Mouse (Mus musculus) lung, adult 18-20 months (tissue): ENCODE results near the gene L3mbtl4.

Experiments
- DNase-seq, 2 experiments: peaks; one replicate each; pipeline ENCODE4 v3.0.0; 2022; ENCODE audit warnings: mixed read lengths in 2 of 2

Gene L3mbtl4

DNA sequence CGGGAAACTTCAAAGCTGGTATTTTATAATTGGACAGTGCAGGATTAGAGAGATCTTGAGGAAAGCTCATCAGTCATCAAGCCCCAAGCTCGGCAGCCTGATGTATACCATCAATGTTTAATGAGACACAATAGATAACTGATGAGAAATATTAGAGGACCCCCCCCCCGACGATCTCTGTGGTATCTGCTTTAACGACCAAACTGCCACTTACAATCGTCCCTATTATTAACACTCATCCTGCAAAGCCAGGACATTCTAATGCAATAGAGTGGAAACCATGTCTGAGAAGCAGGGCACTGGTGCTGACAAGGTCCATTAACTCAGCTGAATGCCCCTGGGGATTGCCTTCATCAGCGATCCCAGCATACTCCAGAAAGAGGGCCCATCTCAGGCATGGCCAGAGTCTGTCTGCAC, 398.5 kb downstream of the L3mbtl4 start:
- no peak for DNase-seq

DNA sequence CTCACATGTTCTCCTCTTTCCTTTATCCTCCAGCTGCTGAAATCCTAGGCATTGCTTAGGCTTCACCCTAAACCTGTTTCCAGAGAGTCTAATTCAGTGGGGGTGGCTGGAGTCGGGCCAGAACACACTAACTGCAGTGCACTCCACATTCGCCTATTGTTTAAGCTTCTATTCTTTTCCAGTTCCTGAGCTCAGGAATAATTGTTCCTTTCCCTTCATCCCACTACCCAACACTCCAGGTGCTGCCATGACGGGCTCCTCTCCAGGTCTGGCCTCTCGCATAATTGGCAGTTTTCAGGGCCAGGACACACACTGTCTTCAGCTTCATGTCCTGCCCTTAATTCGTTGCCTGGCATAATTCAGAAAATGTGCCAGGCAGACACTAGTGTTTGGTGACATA, 437.1 kb downstream of the L3mbtl4 start:
- DNase-seq: no peak

DNA sequence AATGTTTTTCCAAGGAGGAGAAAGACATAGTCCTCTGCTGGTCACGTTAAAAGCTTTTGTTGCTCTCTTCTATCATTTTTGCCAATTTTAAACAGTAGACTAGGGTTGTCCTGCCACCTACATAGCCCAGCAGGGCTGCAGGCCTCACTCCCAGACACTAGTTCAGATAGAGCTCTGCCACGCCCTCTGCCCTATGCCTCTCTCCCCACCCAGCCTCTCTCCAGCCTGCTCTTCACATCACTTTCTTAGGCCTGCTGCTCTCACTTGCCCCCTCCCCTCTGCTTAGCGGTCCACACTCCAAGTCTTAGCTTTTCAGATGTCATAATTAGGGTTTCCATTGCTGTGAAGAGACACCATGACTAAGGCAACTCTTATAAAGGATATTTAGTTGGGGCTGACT, 437.8 kb downstream of the L3mbtl4 start:
- no peak for DNase-seq

DNA sequence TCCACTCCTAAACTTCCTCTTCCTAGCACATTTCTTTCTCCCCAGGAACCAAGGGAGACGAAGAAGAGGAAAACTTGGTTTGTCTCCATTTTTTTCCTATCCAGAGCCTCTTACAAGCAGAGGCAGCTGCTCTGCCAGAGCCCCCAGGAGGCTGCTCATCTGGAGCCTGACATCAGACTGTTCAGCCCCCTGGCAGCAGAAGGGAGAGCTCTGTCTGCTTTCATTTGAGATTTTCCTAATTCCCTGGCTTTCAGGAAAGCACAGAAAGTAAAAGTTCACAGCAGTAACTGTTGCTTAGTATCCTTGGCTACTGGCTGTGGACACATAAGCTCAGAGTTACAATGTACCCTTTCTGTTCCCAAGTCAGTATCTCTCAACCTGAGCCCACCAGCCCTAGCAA, 474.7 kb downstream of the L3mbtl4 start:
- no peak for DNase-seq

DNA sequence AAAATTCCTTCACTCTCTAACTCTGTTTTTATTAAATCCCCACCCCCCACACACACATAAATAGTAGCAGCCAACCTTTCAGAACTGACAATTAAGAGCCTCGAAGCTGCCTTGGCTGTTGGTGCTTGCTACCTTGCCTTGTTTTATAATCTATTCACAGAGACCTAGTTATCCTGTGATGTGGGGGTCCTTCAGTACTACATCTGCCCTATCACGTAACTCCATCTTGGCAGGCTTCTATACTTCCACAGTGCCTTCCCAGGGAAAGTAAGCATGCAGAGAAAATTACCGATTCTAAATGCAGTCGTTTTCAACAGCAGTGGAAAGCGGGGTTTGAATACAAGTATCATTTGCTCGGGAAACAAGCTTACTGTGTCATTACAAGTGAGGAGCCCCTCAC, 476.9 kb downstream of the L3mbtl4 start:
- DNase-seq: no peak

DNA sequence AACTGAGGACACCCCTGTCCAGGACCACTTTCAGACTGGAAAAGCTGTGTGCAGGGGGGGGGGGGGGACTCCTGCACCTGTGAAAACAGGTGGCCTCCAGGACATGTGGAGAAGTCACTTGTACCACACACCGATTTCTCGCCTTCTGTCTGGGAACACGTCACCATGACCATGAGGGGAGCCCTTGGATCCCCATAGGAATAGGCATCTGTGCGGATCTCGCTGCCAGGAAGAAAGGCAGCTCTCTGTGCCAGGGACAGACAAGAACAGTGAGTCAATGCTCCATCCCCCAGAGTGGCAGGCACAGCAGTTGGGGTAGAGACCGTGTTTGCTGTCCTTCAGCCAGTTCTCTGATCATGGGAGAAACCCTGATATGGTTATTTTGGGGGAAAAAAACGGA, 479.5 kb downstream of the L3mbtl4 start:
- no peak for DNase-seq

DNA sequence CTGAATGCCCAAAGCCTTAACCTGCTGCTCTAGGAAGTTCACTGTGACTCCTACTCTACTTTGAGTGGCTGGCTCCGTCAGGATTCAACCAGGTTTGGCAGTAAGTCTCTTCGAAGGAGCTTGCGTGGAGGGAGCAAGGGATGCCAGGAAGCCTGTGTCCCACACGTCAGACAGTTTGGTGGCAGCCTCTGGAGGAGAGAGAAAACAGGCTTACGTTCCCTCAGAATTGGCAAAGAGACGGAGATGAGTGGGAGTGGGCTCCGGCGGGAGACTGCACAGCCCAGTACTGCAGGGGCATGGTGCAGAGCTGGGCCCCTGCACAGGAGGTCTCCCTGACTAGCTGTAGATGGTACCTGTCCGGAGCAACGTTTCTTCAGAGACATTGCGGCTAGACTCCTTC, 481.2 kb downstream of the L3mbtl4 start:
- no peak for DNase-seq

DNA sequence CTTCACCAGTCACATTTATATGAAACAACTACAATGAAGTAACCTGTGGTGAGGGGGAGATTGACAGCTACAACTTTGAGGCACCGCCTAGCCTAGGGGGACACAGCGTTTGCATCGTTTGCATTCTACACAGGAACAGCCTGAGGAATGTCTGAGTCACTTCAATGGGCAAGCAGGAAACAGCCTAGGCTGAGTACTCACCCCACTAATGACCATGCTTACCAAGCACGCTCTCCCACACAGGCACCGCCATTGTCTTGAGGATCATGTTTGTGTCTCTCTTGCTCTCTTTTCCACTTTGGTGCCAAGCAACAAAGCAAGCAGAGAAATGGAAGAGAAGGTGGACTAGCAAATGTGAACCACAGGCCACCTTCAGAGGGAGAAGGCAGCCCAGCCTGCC, 484.8 kb downstream of the L3mbtl4 start:
- DNase-seq: no peak

DNA sequence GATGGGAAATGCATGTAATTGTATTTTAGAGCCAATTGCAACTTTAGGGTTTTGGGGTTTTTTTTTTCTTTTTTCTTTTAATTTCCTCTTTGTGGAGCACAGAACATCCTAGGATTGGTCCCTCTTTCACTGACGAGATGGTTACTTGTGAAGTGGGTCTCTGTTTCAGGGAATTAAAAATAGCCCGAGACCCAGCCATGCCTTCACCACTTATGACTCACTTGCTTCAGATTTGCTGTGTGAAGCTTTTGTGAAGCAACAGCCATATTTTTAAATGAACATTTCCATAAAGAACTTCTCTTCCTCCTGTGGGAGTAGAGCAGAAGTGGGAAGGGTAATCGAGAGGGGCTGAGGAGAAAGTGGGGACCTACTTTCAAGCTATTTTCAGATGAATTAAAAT, 485.3 kb downstream of the L3mbtl4 start:
- no peak for DNase-seq

DNA sequence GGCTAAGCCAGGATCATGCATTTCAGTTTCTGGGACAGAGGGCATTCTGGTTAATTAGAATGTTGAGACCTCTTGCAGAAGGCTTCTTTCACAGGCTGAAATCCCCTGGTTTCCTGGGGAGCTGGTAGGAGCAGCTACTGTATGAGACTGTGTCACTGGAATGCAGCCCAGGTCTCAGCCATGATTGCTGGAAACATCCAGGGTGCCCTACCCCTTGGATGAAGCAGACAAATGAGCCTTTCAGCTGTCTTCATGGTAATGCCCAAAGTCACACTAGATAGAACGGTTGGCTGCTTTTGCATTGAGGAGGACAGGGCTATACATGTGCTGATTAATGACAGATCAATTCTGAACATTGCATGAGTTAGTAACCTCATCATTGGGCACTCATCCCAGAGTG, 486.4 kb downstream of the L3mbtl4 start:
- DNase-seq: no peak

DNA sequence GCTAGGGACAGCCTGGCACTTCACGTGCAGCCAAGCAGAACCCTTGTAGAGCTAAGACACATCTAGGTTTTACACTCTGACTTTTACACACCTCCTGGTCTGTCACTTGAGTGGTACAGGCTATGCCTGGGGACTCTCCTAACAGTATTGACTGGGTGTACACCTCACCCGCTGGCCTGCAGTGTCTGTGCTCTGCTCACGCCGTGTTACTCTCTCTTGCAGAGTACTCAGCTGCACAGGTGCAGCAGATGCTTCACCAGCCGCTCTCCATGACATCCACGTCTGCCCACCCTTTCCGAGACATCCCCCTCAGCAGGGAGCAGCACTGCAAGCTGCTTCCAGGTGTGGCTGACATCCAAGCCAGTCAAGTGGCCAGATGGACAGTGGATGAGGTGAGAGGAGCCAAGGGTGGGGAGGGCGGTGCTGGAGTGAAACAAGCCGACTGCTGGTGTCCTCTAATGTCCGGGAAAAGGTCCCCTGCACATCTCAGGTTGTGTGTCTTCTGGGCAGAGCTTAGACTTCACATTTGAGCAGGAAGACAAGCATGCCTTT, 490.8 kb downstream of the L3mbtl4 start:
- DNase-seq: no peak

DNA sequence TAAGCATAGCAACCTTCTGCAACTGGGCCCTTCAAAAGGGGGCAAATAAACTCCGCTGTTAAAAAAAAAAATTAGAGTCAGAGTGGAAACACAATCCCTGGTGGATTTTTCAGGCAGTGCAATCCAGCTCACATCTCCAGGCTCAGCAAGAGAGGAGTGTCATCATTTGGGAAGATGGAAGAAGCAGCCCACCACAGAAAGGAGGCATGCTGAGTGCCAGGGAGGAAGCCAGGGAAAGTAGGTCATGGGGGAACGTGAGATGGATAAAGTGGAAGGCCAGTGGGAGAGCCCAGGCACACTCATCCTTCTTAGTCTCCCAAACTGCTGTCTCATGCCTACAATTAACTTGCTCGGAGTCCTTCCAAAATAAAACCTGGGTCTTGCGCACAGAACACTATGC, 496.0 kb downstream of the L3mbtl4 start:
- DNase-seq: no peak

DNA sequence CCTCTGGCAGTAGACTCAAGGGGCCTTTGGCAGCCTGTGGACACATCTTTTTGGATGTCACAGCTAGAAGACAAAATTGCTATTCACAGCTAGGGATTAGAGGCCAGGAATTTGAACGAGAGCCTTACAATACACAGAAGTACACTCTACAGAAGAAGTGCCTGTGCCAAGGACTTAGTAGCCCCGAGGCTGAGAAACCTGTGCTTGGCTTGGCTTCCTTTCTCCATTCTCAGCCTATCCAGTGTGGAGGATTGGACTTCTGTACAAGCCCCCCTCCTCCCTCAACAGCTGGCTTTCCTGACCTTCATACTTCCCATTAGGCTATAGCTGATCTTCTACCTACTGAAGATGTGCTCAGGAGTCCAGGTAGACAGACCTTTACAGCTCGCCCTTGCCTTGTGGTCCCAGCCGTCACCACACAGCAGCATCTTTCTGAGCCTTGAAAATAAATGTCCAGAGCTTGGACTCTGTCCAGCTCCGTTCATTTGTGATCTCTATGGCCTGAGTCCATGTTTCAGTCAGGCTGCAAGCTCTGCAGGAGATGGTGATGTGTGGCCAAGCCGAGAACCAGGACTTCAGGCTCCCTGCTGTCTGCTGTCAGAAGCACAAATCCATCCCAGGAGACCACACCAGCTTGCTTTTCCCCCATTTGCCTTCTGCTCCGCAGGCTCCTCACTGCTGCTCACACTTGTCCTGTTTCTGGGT, 497.6 kb downstream of the L3mbtl4 start:
- no peak for DNase-seq

DNA sequence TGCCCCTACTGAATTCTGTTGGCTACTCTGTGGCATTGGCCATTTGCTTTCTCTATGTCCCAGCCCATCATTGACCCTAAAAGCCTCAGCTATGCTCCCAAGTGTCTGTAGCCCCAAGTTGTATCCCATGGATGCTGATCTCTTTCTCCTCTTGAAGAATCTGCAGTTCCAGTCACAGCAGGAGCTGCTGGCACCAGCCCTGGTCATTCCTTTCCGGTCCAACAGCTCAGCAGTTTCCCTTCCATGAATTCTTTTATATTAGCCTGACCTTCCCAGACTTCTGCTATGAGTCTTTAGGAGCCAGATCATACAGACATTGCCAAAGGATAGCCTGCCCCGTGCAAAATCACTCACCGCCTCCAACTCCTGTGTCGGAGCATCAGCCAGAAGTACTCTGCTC, 520.1 kb downstream of the L3mbtl4 start:
- DNase-seq: no peak

DNA sequence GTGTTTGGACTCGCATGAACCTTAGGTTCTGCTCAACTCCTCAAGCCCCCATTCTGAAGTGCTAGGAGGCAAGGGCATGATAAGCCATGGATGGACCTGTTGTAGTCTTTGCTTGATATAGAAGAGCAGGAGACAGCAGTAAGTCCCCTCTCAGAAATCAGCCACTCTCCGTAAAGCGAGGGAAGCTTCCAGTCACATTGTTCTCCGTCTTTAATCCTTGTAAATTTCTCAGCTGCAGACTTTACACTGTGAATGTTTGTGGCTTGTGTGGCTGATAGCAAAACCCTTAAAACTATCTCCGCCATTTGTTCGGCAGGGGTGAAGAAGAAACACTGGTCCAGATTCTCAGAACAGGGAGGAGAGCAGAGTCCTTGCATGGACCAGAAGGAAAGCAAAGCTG, 552.7 kb downstream of the L3mbtl4 start, which contains the start of gene Tmem200c:
TSS of gene Tmem200c (plus strand) at position 301 of the 400 bp plus-strand sequence.
- no peak for DNase-seq
